Mouse (Mus musculus) regulatory T cell (primary cell): ENCODE data around the gene Mrpl1.

ENCODE experiments used
- in situ Hi-C: fragments of 300-600 bp; cut with MboI, MseI; formaldehyde crosslinking; loops from one replicate; pipeline ENCODE4 v1.15.1; 2025; ENCODE audit warnings: high pct_unique_total_duplicates

Mrpl1 gene

DNA sequence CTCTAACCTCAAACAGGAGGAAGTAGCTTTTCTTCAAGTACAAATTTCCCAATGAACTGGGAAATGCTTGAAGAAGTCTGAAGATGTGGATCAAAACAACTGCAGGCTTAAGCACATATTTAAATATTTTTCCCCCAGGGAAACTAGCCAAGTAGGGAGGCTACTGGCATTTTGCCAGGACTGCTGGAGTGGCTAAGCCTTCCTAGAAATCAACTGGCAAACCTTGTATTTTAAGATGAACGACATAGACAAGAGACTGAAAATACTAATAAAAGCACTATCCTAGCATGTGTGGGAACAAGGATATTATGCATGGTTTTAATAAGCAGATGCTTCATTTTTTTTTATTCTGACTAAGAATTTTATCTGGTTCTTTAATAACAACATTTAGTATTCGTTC is 2.4 kb upstream of the Mrpl1 start:
- in situ Hi-C loops: loop anchor here (5.0 kb wide), 1 partner anchor 40 kb away; no protein-coding TSS in a partner anchor

- in situ Hi-C loops: loop anchor here (5.0 kb wide), 1 partner anchor 40 kb away; no protein-coding TSS in a partner anchor
These were observed 1.8 kb upstream of the Mrpl1 start for GRCm38 (mm10) chr5:96207531-96207930.

DNA sequence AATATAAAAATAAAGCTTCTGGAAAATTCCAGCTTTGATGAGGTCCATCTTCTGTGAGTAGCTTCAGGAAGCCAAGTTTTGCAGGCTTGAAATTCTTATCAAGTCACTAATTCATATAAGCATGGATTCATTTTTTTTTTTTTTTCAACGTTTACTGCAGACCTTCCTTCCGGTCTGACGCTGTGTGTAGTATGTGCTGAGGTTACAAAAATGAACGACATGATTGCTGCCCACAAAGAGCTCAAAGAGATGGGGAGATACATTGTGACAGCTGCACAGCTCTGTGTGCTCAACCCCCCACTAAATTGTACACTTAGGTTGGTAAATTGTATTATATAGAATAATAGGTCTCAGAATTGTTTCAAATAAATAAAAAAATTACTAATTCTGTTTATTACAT is 750 bp upstream of the Mrpl1 start:
- in situ Hi-C loops: loop anchor here (5.0 kb wide), 1 partner anchor 41 kb away; no protein-coding TSS in a partner anchor

DNA sequence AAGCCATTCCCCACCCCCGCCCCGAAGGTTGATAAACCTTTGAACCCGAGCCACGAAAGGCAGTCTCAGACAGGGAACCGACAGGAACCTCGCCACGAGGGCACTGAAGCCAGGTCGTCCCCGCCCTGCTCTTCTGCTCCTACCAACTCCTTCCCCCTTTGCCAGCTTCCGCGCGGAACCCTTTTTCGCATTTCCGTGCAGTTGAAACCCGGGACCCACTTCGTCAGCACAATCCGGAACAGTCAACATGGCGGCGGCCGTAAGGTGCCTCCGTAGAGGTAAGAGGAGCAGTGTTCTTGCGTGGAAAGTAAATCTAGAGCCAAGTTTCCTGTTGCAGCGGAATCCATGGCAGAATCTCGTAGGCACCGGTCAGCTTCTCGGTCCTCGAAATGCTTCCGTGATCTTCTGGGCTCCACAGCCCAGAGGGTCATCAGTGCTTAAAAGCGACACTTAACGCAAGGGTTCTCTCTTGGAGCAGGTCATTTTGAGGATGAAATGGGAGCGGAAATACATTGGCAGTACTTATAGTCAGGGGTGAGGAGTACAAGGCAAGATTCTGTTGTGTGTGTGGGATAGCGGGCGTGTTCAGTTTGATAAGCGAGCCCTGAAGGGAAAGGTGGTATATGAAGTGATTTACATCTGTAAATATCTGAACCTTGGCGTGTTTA is 757 bp downstream of the Mrpl1 start:
- in situ Hi-C loops: loop anchor here (5.0 kb wide), 1 partner anchor 43 kb away; no protein-coding TSS in a partner anchor

DNA sequence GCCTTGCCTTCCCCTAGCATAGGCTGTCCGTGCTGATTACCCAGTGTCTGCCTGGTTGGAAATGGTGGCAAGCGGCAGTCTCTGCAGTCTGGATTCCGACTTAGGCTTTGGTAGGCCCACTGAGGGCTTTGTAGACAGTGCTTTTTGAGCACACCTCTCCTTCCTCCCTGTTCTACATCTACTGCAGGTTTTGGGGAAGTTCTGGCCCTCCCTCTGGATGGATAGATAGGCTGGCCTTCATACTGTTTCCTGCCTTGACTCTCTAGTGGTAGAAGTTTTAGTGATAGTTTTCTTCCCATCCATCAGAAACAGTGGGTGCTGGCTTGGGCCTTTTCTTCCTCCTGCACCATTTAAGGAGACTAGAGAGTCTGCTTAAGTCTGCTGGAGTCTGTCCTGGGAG is 9.4 kb downstream of the Mrpl1 start:
- in situ Hi-C loops: no loop called here

- in situ Hi-C loops: no loop called here
These were observed 10.2 kb downstream of the Mrpl1 start for GRCm38 (mm10) chr5:96219512-96219911.

DNA sequence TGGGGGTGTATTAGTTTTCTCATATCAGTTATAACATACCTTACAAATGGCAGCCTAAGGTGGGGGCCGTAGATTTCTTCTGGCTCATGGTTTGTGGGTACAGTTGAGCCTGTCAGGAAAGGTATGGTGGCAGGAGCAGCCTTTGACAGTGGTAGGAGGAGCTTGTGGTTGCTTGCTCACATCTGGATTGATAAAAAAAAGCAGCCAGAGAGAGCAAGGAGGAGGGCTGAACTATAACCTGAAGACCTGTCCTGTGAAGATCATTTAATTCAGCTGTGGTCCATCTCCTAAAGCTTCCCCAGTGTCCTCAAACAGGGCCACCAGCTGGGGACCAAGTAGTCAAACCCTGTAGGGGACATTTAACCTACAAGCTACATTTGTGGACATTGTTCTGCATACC is 12.0 kb downstream of the Mrpl1 start:
- in situ Hi-C loops: no loop called here

- in situ Hi-C loops: no loop called here
These were observed 12.7 kb downstream of the Mrpl1 start for GRCm38 (mm10) chr5:96221812-96222585.

GRCm38 (mm10) chr5:96222964-96223363 is 13.7 kb downstream of the Mrpl1 start:
- in situ Hi-C loops: no loop called here

DNA sequence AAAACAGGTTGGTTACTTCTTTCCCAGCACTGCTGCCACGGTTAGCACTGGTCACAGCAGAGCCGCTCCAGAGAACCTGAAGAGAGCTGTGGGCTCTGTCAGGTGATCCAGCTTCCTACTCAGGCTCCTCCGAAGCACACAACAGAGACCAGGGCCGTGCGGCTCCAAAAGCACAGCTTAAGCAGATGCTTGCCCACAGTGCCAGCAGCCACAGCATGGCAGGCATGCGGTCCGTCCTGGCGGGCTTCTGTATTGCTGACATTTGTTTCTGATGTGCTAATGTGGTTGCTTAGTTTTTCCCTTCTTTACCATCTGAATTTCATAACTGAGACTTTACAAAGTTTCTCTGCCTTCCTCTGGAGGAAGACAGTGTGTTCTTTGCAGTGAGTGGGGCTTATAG is 17.2 kb downstream of the Mrpl1 start:
- in situ Hi-C loops: no loop called here

- in situ Hi-C loops: no loop called here
These were observed 19.7 kb downstream of the Mrpl1 start for GRCm38 (mm10) chr5:96228967-96229366.

DNA sequence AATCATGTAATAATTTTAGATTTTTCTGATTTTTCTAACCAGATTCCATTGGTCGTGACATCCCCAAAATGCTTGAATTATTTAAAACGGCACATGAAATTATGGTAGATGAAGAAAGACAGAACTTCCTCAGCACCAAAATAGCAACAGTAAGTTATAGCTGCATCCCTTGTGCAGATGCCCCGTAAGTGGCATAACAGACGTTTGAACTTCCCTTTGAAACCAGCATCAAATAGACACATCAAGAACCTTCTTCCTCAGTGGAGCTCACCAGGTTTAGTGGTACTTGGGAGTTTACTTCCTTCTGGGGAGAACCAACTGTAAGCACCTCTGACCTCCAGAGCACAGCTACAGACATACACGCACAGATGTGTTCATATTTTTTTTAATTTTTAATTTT is 29.5 kb downstream of the Mrpl1 start:
- in situ Hi-C loops: no loop called here

- in situ Hi-C loops: no loop called here
These were observed 31.6 kb downstream of the Mrpl1 start for GRCm38 (mm10) chr5:96240856-96241255.

GRCm38 (mm10) chr5:96244511-96244910 is 35.2 kb downstream of the Mrpl1 start:
- in situ Hi-C loops: no loop called here

GRCm38 (mm10) chr5:96253995-96254394 is 44.7 kb downstream of the Mrpl1 start:
- in situ Hi-C loops: no loop called here

- in situ Hi-C loops: no loop called here
These were observed 45.9 kb downstream of the Mrpl1 start for GRCm38 (mm10) chr5:96255166-96255565.

- in situ Hi-C loops: no loop called here
These were observed 48.9 kb downstream of the Mrpl1 start for GRCm38 (mm10) chr5:96258210-96258609.

DNA sequence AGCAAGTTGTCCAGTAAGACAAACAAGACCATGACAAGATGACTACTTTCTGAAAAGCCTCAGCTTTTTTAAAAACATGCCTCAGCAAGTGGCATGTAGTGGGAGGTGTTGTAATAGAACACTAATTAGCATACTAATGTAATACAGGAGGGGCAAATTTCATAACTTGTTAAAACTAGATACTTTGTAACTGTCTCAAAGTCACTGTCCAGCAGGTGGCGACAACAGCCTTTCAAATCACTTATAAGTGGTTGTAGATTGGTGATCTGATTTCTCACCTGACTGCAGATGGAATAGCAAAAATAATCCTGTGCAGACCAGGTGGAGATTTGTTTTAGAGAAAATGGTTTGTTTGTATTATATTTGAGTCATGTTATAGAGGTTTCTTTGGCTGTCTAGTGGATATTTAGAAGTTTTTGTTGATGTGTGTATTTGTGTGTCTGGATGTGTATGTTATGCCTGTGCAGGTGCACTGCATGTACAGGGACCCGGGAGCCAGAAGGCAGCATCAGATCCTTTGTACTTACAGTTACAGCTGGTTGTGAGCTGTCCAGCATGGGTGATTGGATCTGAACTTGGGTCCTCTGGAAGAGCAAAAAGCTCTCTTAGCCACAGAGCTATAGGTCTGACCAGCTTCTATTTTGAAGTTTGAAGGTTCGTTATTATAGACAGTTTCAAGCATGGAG is 57.9 kb downstream of the Mrpl1 start:
- in situ Hi-C loops: loop anchor here (5.0 kb wide), 1 partner anchor 510 kb away; no protein-coding TSS in a partner anchor

DNA sequence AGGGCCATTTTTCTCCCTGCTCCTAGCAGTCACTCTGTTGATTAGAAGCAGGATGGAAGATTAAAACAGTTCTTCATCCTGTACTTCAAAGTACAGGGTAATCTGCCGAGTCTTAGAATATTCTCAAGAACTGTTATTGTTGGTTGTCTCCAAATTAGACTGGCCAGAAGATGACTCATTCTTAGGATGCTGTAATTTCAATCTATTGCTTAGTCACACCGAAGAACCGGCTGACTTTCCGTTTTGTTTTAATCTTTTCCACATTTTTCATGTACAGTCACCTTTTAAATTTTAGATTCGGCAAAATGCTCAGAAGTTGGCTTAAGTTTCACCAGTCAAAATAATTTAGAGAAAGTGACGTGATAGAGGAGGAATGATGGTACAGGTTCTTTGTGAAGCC is 61.8 kb downstream of the Mrpl1 start:
- in situ Hi-C loops: no loop called here

GRCm38 (mm10) chr5:96305786-96306185 is 96.5 kb downstream of the Mrpl1 start:
- in situ Hi-C loops: no loop called here

GRCm38 (mm10) chr5:96306271-96306670 is 97.0 kb downstream of the Mrpl1 start:
- in situ Hi-C loops: no loop called here

DNA sequence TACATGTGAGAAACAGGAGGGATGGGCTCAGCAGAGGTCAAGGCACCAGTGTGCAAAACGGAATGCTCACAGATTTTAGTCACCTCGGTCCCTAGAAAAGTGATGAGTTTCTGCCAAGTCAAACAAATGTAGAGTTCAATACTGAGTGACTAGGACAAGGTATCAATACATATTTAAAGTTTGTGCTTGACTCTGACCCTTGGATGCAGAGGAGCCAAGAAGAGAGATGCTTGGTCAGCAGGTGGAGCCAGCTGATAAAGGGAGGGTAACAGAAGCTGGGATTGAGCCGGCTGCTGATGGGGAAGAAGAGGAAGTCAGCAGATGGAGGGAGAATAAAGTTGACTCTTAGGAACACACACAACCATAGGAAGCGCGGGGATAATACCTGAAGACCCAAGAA is 97.5 kb downstream of the Mrpl1 start:
- in situ Hi-C loops: no loop called here
